Mouse (Mus musculus) fibroblast of lung, adult 2 months (primary cell): ENCODE measurements around the gene Kng1.
"Not testable (repeated sequence)": the region's sequence is repeated elsewhere in the genome, so short reads cannot be mapped to it uniquely, and the experiment has no call there.

Experiments
- DNase-seq: peaks from one replicate; pipeline ENCODE4 v3.0.0-alpha.2; 2011; ENCODE audit warnings: low read depth

Gene Kng1

GRCm38 (mm10) chr16:23094136-23094535 is 36.5 kb downstream of the Kng1 start:
- no peak for DNase-seq

GRCm38 (mm10) chr16:23095581-23095980 is 37.9 kb downstream of the Kng1 start:
- DNase-seq: not testable (repeated sequence)

- not testable (repeated sequence) for DNase-seq
Measured at GRCm38 (mm10) chr16:23096886-23097285, 39.2 kb downstream of the Kng1 start.

GRCm38 (mm10) chr16:23097290-23098104 is 39.8 kb downstream of the Kng1 start:
- DNase-seq: not testable (repeated sequence)

GRCm38 (mm10) chr16:23098105-23098452 is 40.4 kb downstream of the Kng1 start:
- DNase-seq: not testable (repeated sequence)

GRCm38 (mm10) chr16:23099632-23100031 is 42.0 kb downstream of the Kng1 start:
- DNase-seq: no peak

- DNase-seq: no peak
Measured at GRCm38 (mm10) chr16:23100099-23100575, 42.5 kb downstream of the Kng1 start.

GRCm38 (mm10) chr16:23100613-23101012 is 42.9 kb downstream of the Kng1 start:
- DNase-seq: no peak

GRCm38 (mm10) chr16:23102340-23103037 is 44.8 kb downstream of the Kng1 start:
- DNase-seq: no peak

GRCm38 (mm10) chr16:23103038-23103745 is 45.5 kb downstream of the Kng1 start:
- no peak for DNase-seq

- no peak for DNase-seq
Measured at GRCm38 (mm10) chr16:23103841-23104240, 46.2 kb downstream of the Kng1 start.

- no peak for DNase-seq
Measured at GRCm38 (mm10) chr16:23106121-23106520, 48.5 kb downstream of the Kng1 start.

- peak; percentile 55 for DNase-seq
Measured at GRCm38 (mm10) chr16:23107231-23107942, 49.7 kb downstream of the Kng1 start, which contains the start of gene Eif4a2. TSS of gene Eif4a2 (plus strand) at chr16:23107444.

GRCm38 (mm10) chr16:23107946-23108759 is 50.5 kb downstream of the Kng1 start:
- peak; percentile 59 for DNase-seq

GRCm38 (mm10) chr16:23108943-23109342 is 51.3 kb downstream of the Kng1 start:
- no peak for DNase-seq

- no peak for DNase-seq
Measured at GRCm38 (mm10) chr16:23109350-23110280, 52.0 kb downstream of the Kng1 start.

- DNase-seq: no peak
Measured at GRCm38 (mm10) chr16:23112348-23112747, 54.7 kb downstream of the Kng1 start.

- no peak for DNase-seq
Measured at GRCm38 (mm10) chr16:23112861-23113435, 55.3 kb downstream of the Kng1 start.

GRCm38 (mm10) chr16:23113903-23114302 is 56.2 kb downstream of the Kng1 start:
- DNase-seq: no peak
